Mouse (Mus musculus) retina, embryonic 14.5 days (tissue): ENCODE data around the gene Trp53i13.

Experiments
- DNase-seq: peaks from one replicate; pipeline ENCODE4 v3.0.0-alpha.2; 2015; ENCODE audit warnings: low spot score

The Trp53i13 gene

DNA sequence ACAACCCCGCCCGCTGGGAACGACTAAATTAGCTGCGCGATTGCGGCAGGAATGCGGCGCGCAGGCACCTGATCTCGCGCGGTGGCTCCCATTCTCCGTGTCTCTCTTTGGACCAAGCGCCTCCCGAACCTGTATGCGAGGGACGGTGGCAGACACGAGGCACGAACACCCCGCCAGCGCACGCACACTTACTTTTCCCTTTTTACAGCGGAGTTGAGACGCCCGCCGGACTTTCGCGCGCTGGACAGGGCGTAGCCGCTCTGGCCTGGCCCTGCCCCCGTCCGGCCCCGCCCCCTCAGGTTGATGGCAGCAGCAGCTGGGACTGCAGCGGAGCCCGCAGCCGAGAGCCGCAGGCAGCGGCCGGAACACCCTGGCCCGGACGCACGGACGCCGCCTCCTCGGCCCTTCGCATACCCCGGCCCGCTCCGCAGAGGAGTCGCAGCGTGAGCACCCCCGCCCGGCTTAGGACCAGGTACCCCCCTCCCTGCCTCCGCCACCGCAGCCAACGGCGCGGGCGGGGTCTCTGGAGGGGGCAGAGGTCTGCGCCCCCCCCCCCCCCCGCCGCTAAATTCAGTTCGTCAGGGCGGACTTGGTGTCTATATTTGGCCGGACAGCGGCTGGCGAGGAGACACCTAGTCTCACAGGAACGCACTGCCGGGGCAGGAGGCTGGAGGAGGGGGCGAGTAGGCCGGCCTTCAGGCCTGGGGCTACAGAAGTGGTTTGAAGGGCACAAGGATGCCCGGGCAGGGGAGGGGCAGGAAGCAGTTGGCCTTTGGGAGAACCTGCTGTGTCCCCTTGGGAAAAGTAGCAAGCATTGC is 53.3 kb downstream of the Trp53i13 start, which contains the start of gene Coro6:
TSS of gene Coro6 (plus strand) at position 129 of the 818 bp plus-strand sequence.
- DNase-seq = peak; percentile 70

DNA sequence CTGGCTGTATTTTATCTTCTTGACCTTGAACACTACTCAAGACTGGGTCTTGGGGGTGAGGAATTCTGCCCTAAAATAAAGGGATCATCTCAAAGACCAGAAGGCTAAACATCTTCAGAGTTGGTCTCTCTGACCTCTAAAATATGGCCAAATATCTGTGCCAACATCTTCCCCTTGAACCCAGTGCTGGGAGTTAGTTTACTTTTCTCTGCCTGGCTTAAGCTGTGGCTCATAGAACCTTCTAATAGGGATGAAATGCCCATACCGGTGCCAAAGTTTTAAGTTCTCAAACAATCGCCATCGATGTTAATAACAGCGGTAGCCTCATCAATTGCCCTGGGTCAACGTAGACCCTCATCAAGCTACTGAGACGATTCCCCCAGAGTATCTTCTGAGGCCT is 53.9 kb downstream of the Trp53i13 start:
- DNase-seq = no peak
